Mouse (Mus musculus) left cerebral cortex, postnatal 4 days (tissue): Measurements from ENCODE around the gene Lcn6. TPM values are rescaled to one million over a fixed set of nuclear protein-coding genes. Genes with fewer than 3 reads are reported as not detected.

Experiments
- DNase-seq: peaks from one replicate; pipeline ENCODE4 v3.0.0-alpha.2; 2022
- intact Hi-C: fragments of 180-260 bp; cut with DNase I; formaldehyde crosslinking; loops from one replicate; pipeline ENCODE4 v1.15.1; 2025
- total RNA-seq, 2 experiments: library from RNA; stranded (reverse); gene quantifications; 2 replicates each; pipeline ENCODE4 v1.2.3; 2021

Lcn6 gene
- total RNA-seq = not detected

- no peak for DNase-seq
- intact Hi-C loops = no loop called here
Measured at GRCm38 (mm10) chr2:25676486-25676885, at the start of gene Lcn6. Lcn6 (plus strand) TSS chr2:25676786.

GRCm38 (mm10) chr2:25627811-25628210 is 48.8 kb upstream of the Lcn6 start, which contains the start of gene Fcna:
Fcna (minus strand) TSS chr2:25628030.
- intact Hi-C loops = no loop called here
- no peak for DNase-seq

GRCm38 (mm10) chr2:25628738-25629137 is 47.8 kb upstream of the Lcn6 start:
- DNase-seq = no peak
- intact Hi-C loops = no loop called here

- intact Hi-C loops = no loop called here
- DNase-seq = no peak
Measured at GRCm38 (mm10) chr2:25633616-25634015, 43.0 kb upstream of the Lcn6 start.

- DNase-seq = no peak
- intact Hi-C loops = no loop called here
Measured at GRCm38 (mm10) chr2:25634046-25634445, 42.5 kb upstream of the Lcn6 start.

GRCm38 (mm10) chr2:25639890-25640289 is 36.7 kb upstream of the Lcn6 start:
- DNase-seq = peak; percentile 68
- intact Hi-C loops = no loop called here

- intact Hi-C loops = no loop called here
Measured at GRCm38 (mm10) chr2:25652902-25653301, 23.7 kb upstream of the Lcn6 start, which contains the start of gene Lcn8. Lcn8 (plus strand) TSS chr2:25653120.

GRCm38 (mm10) chr2:25654502-25654901 is 22.1 kb upstream of the Lcn6 start:
- intact Hi-C loops = no loop called here
- DNase-seq = no peak

More at GRCm38 (mm10) chr2:25652902-25653301, 23.7 kb upstream of the Lcn6 start, which contains the start of gene Lcn8:
- DNase-seq = no peak

GRCm38 (mm10) chr2:25656691-25657090 is 19.9 kb upstream of the Lcn6 start:
- DNase-seq = peak; percentile 32
- intact Hi-C loops = no loop called here

- intact Hi-C loops = no loop called here
- peak; percentile 63 for DNase-seq
Measured at GRCm38 (mm10) chr2:25657246-25657645, 19.3 kb upstream of the Lcn6 start.

- DNase-seq = no peak
- intact Hi-C loops = no loop called here
Measured at GRCm38 (mm10) chr2:25657652-25658051, 18.9 kb upstream of the Lcn6 start, which contains the start of gene Lcn5. Lcn5 (plus strand) TSS chr2:25657952.

GRCm38 (mm10) chr2:25660279-25660678 is 16.3 kb upstream of the Lcn6 start:
- no peak for DNase-seq
- intact Hi-C loops = no loop called here

- intact Hi-C loops = no loop called here
- DNase-seq = peak; percentile 29
Measured at GRCm38 (mm10) chr2:25661245-25661970, 15.2 kb upstream of the Lcn6 start.

- intact Hi-C loops = no loop called here
- peak; percentile 66 for DNase-seq
Measured at GRCm38 (mm10) chr2:25663511-25663910, 13.1 kb upstream of the Lcn6 start.

GRCm38 (mm10) chr2:25664125-25664524 is 12.5 kb upstream of the Lcn6 start:
- intact Hi-C loops = no loop called here
- no peak for DNase-seq

- DNase-seq = no peak
- intact Hi-C loops = no loop called here
Measured at GRCm38 (mm10) chr2:25666516-25666915, 10.1 kb upstream of the Lcn6 start.

GRCm38 (mm10) chr2:25679559-25679958 is 3.0 kb downstream of the Lcn6 start:
- DNase-seq = no peak
- intact Hi-C loops = no loop called here

GRCm38 (mm10) chr2:25682426-25682825 is 5.8 kb downstream of the Lcn6 start, which contains the start of gene Lcn10:
Lcn10 (plus strand) TSS chr2:25682726.
- intact Hi-C loops = no loop called here
- no peak for DNase-seq

GRCm38 (mm10) chr2:25686941-25687340 is 10.4 kb downstream of the Lcn6 start:
- intact Hi-C loops = no loop called here
- DNase-seq = no peak

- intact Hi-C loops = no loop called here
- peak; percentile 64 for DNase-seq
Measured at GRCm38 (mm10) chr2:25694605-25695004, 18.0 kb downstream of the Lcn6 start.

GRCm38 (mm10) chr2:25696951-25697350 is 20.4 kb downstream of the Lcn6 start:
- no peak for DNase-seq
- intact Hi-C loops = no loop called here

GRCm38 (mm10) chr2:25698696-25699095 is 22.1 kb downstream of the Lcn6 start:
- intact Hi-C loops = no loop called here

More at GRCm38 (mm10) chr2:25698696-25699095, 22.1 kb downstream of the Lcn6 start:
- no peak for DNase-seq
